Mouse (Mus musculus): Measurements from ENCODE around the gene Coq2.

Coq2 gene

GRCm38 (mm10) chr5:100663011-100663410 lies 11.9 kb downstream of the Coq2 start:
- no peak for DNase-seq (ENCODE audit: low spot score in 2 of 2)

DNA sequence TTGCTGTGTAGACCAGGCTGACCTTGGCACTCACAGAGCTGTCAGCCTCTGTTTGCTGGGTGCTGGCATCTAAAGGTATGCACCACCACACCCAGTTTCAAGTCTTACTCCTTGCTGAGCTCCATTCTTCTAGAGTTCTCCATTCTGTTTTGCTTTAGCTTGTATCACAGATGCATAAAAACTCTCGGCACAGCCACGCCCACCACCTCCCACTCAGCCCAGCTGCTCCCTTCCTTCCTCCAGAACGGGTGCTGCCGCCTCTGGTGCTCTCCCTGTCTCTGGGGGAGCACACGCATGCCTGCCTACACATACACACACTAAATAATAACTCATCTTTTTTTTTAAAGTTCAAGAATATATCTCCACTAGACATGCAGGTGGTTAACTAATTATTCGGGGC lies 16.5 kb downstream of the Coq2 start:
- no peak for DNase-seq (ENCODE audit: low spot score in 2 of 2)

DNA sequence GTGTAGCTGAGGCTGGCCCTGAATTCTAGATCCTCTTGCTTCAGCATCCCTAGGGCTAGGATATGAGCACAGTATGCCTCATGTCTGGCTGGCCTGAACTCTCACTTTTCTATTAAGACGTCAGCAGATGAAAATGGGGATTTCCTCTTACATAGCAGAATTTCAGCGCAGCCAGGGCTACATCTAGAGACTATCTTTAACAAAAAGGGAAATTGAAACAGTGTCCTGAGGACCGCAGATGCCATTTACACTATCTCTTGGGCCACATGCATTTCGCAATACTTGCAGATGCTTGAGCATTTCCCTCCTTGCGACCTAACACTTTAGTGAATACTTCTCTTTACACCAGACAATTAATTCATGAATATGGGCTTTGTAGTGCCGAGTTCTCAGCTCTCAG lies 18.6 kb downstream of the Coq2 start:
- DNase-seq (ENCODE audit: low spot score in 2 of 2), result no peak

DNA sequence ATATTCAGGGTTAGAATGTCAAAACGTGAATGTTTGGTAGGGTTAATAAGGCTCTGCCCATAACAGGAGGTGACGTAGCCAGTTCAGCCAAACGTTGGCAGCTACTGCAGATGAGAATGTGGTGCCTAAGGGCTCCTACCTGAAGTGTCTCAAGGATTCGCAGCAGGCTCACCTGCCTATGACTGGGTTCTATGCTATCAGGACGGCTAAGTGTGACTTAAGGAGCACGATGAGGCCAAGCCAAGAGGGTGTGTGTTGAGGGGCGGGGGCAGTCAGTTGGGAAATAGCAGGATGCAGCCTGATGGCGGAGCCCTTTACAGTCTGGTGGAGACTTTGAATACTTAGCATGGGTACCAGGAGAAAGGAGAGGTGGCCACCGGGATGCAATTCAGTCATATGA lies 22.6 kb downstream of the Coq2 start:
- DNase-seq (ENCODE audit: low spot score in 2 of 2), result no peak

DNA sequence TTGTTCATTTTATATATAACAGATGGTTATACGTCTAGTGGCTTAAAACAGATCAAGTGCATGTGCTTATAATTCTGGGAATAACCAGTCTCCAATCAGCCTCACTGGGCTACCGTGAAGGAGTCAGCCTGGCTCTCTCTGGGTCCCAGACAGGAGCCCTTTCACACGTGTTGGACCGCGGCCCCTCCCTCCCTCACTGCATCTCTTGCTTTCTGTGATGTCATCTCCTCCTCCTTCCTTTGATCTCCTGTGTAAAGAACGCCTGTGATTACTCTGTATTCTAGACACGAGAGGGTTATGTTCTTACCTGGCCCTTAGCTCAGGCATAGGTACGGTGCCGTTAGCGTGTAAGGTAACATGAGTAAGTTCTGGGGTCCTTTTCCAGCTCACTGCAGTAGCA lies 23.5 kb downstream of the Coq2 start:
- DNase-seq (ENCODE audit: low spot score in 2 of 2), result no peak

GRCm38 (mm10) chr5:100650969-100651368 lies 24.0 kb downstream of the Coq2 start:
- no peak for DNase-seq (ENCODE audit: low spot score in 2 of 2)

DNA sequence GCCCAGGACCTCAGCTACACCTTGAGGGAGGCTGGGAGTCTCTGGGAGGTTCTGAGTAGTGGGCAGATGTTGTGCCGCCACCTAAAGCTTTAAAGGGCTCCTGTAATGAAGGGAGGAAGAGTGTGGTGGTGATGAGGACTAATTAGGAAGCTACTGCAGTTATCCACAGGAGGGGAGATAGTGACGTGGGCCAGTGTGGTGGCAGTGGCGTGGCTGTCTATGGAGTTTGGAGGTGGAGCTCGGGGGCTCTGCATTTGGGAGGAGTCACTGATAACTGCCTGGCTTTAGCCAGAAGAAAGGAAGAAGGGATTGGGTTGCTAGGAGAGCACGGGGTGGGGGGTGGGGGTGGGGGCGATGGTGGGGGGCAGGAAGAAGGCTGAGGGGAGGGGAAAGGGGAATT lies 26.4 kb downstream of the Coq2 start:
- DNase-seq (ENCODE audit: low spot score in 2 of 2), result no peak

DNA sequence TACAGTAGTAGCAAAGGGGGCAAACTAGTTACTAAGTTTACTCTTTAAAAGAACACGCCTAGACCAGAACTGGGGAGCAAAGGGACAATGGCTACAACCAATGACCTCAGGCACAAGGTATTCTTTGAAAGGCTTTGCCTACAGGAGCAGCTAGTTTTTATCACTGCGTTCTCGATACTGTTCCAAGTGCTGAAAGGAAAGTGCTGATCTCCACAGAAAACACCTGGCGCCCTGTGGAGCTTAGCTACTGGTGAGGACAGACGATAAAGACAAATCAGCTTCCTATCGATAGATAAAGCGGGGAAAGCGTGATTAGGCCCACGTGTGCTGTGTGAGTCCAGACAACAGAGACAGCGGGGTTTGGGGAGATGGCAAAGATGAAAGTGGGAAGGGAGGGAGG lies 26.9 kb downstream of the Coq2 start:
- DNase-seq (ENCODE audit: low spot score in 2 of 2), result no peak

- no peak for DNase-seq (ENCODE audit: low spot score in 2 of 2)
These were observed 28.4 kb downstream of the Coq2 start for GRCm38 (mm10) chr5:100646558-100646957.

- peak; percentile 30 to 50 for DNase-seq (ENCODE audit: low spot score in 2 of 2)
These were observed 30.9 kb downstream of the Coq2 start for GRCm38 (mm10) chr5:100643991-100644535.

DNA sequence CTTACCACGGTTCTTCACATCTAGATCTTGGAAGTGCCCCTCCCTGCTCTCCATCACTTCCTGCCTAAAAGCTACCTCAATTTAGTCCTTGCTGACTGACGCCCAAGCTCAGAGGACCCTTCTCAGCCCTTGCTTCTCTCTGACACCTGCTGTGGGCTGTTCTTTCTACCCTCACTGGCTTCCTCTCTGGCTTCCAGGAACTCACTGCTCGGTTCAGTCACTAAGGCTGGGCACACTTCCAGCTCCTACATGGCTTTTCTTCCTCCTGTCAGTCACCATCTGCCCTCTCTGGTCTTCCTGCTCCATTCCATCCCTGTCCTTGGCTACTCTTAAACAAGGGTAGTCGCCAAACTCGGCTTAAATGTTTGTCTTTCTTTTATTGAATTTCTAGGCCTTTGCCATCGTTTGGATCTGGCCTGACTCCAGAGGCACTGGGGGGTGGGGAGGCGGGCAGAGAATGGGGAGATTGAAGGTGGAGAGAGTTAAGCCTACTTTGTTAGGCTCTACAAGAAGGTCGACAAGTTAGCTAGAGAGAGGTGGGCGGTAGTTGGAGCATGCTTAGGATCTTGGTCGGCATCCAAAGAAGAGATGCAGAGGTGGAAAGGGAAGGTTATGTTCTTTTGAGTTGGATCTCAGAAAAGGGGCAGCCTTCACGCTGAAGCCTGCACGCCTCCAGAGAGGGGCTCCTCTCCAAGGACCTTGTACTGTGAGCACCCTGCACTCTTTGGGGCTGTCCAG lies 31.5 kb downstream of the Coq2 start:
- no peak for DNase-seq (ENCODE audit: low spot score in 2 of 2)

GRCm38 (mm10) chr5:100642316-100642715 lies 32.6 kb downstream of the Coq2 start:
- no peak for DNase-seq (ENCODE audit: low spot score in 2 of 2)

GRCm38 (mm10) chr5:100638483-100638882 lies 36.5 kb downstream of the Coq2 start:
- no peak for DNase-seq (ENCODE audit: low spot score in 2 of 2)

- DNase-seq (ENCODE audit: low spot score in 2 of 2), result no peak
These were observed 38.0 kb downstream of the Coq2 start for GRCm38 (mm10) chr5:100636794-100637544.

- DNase-seq (ENCODE audit: low spot score in 2 of 2), result no peak
These were observed 39.0 kb downstream of the Coq2 start for GRCm38 (mm10) chr5:100635908-100636307.

- DNase-seq (ENCODE audit: low spot score in 2 of 2), result no peak
These were observed 40.0 kb downstream of the Coq2 start for GRCm38 (mm10) chr5:100634885-100635478.

DNA sequence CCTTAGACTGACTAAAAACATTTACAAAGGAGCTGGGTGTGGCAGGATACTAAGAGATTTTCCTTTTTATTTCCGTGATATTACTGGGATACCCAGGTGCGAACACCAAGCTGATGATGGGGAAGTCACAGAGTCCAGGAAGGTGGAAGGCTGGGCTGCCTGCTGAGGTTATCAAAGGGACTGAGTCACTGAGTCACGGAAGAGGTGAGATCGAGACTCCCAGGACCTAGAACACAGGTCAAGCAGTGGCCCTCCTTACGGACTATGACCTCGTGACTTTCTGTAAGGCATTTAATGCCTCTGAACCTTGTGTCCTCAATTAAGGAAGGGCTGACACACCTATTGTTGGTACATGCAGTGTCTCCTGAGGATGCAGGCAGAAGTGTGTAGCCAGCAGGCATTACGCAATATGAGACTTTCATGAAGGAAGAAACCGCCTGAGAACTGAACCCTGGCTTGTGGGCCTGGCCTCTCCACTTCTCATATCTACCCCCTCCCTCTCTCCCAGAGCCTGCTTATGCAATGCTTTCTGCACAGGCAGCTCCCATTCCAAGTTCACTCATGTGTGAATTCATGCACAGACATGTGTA lies 42.3 kb downstream of the Coq2 start:
- no peak for DNase-seq (ENCODE audit: low spot score in 2 of 2)

GRCm38 (mm10) chr5:100628807-100629206 lies 46.1 kb downstream of the Coq2 start:
- no peak for DNase-seq (ENCODE audit: low spot score in 2 of 2)

DNA sequence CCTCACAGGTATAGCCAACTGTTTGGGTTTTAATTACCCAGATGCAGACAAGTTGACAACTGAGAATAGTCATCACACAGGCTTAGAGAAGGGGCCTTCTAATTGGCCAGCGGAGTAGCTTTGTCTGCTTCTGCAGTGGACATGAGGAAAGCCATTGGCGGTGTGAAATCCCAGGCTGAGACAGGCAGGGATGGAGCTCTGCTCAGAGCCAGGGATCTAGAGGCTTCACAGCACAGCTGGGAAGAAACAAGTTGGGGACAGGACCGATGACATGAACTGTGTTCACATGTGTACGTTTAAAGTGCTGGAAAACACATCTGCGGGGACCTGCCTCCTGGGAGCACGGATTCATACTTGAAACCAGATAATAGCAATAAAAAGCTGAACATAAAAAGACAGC lies 48.4 kb downstream of the Coq2 start:
- no peak for DNase-seq (ENCODE audit: low spot score in 2 of 2)

GRCm38 (mm10) chr5:100624743-100625360 lies 50.1 kb downstream of the Coq2 start:
- no peak for DNase-seq (ENCODE audit: low spot score in 2 of 2)

DNA sequence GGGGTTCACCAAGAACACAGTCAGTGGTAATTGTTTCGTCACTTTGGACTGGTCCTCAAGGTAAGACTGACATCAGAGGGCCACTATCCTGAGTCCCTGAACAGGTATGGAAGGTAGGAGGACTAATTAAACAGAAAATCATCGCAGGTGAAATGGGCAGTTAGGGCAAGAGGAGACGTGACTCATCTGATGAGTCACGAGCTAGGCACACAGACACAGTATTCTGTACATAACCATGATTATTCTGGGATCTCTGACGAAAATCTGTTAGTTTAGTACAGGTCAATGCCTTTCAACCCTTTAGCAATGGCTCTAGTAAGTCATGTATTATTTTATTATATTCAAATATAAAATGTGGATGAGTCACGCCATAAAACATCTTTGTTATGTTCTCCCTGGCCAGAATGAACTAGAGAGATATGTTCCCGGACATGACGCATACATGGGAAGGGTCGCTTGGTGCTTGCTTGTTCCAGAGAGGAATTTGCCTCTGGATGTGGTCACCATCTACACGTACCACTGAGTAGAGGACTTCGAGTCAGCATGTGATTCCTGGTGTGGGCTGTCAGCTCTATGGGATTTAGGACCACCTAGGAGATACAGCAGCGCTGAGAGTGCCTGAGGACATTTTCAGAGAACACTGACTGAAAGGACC lies 52.3 kb downstream of the Coq2 start:
- no peak for DNase-seq (ENCODE audit: low spot score in 2 of 2)

All from spleen, postnatal 14 days (tissue).